Mouse (Mus musculus): ENCODE measurements around the gene Klhdc10. TPM values are rescaled to one million over a fixed set of nuclear protein-coding genes. Genes with fewer than 3 reads are reported as not detected.

Gene Klhdc10
- total RNA-seq, 2 experiments from 2014 or later, result 151 to 161 TPM

- intact Hi-C loops (cut with DNase I), result loop anchor here (2.0 to 5.0 kb wide), 2 partner anchors 57 to 87 kb away; no protein-coding TSS in a partner anchor
Observed at GRCm38 (mm10) chr6:30459811-30460749, 58.4 kb downstream of the Klhdc10 start.

GRCm38 (mm10) chr6:30460750-30461446 is 59.2 kb downstream of the Klhdc10 start:
- DNase-seq (ENCODE audit: extremely low spot score in 1 of 2, low spot score in 2 of 2), result peak; percentile 90
- intact Hi-C loops (cut with DNase I), result loop anchor here (2.0 to 5.0 kb wide), 2 partner anchors 58 to 86 kb away; no protein-coding TSS in a partner anchor

More at GRCm38 (mm10) chr6:30459811-30460749, 58.4 kb downstream of the Klhdc10 start:
- peak; percentile 68 to 89 for DNase-seq (ENCODE audit: extremely low spot score in 1 of 2, low spot score in 2 of 2)

- intact Hi-C loops (cut with DNase I), result loop anchor here (2.0 to 5.0 kb wide), 2 partner anchors 59 to 85 kb away; no protein-coding TSS in a partner anchor
- no peak for DNase-seq (ENCODE audit: extremely low spot score in 1 of 2, low spot score in 2 of 2)
Observed at GRCm38 (mm10) chr6:30461755-30462344, 60.2 kb downstream of the Klhdc10 start.

- intact Hi-C loops (cut with DNase I), result loop anchor here (5.0 kb wide), 1 partner anchor 84 kb away; no protein-coding TSS in a partner anchor
- no peak for DNase-seq (ENCODE audit: extremely low spot score in 1 of 2, low spot score in 2 of 2)
Observed at GRCm38 (mm10) chr6:30462822-30463221, 61.2 kb downstream of the Klhdc10 start.

GRCm38 (mm10) chr6:30465586-30465985 is 63.9 kb downstream of the Klhdc10 start:
- intact Hi-C loops (cut with DNase I), result no loop called here
- DNase-seq (ENCODE audit: extremely low spot score in 1 of 2, low spot score in 2 of 2), result no peak

GRCm38 (mm10) chr6:30468058-30468457 is 66.4 kb downstream of the Klhdc10 start:
- no peak for DNase-seq (ENCODE audit: extremely low spot score in 1 of 2, low spot score in 2 of 2)
- intact Hi-C loops (cut with DNase I), result no loop called here

GRCm38 (mm10) chr6:30468684-30469083 is 67.0 kb downstream of the Klhdc10 start:
- DNase-seq (ENCODE audit: extremely low spot score in 1 of 2, low spot score in 2 of 2), result peak in 1 of 2 experiments; percentile 71
- intact Hi-C loops (cut with DNase I), result no loop called here

GRCm38 (mm10) chr6:30469370-30469769 is 67.7 kb downstream of the Klhdc10 start:
- peak in 1 of 2 experiments; percentile 55 for DNase-seq (ENCODE audit: extremely low spot score in 1 of 2, low spot score in 2 of 2)
- intact Hi-C loops (cut with DNase I), result no loop called here

GRCm38 (mm10) chr6:30471706-30472105 is 70.0 kb downstream of the Klhdc10 start:
- no peak for DNase-seq (ENCODE audit: extremely low spot score in 1 of 2, low spot score in 2 of 2)
- intact Hi-C loops (cut with DNase I), result no loop called here

- DNase-seq (ENCODE audit: extremely low spot score in 1 of 2, low spot score in 2 of 2), result no peak
- intact Hi-C loops (cut with DNase I), result no loop called here
Observed at GRCm38 (mm10) chr6:30476025-30476765, 74.5 kb downstream of the Klhdc10 start.

GRCm38 (mm10) chr6:30477210-30477714 is 75.6 kb downstream of the Klhdc10 start:
- DNase-seq (ENCODE audit: extremely low spot score in 1 of 2, low spot score in 2 of 2), result no peak
- intact Hi-C loops (cut with DNase I), result no loop called here

GRCm38 (mm10) chr6:30477784-30478183 is 76.1 kb downstream of the Klhdc10 start:
- intact Hi-C loops (cut with DNase I), result no loop called here
- no peak for DNase-seq (ENCODE audit: extremely low spot score in 1 of 2, low spot score in 2 of 2)

GRCm38 (mm10) chr6:30479418-30479817 is 77.8 kb downstream of the Klhdc10 start:
- no peak for DNase-seq (ENCODE audit: extremely low spot score in 1 of 2, low spot score in 2 of 2)
- intact Hi-C loops (cut with DNase I), result no loop called here

- DNase-seq (ENCODE audit: extremely low spot score in 1 of 2, low spot score in 2 of 2), result no peak
- intact Hi-C loops (cut with DNase I), result no loop called here
Observed at GRCm38 (mm10) chr6:30482908-30483307, 81.2 kb downstream of the Klhdc10 start.

- DNase-seq (ENCODE audit: extremely low spot score in 1 of 2, low spot score in 2 of 2), result no peak
- intact Hi-C loops (cut with DNase I), result no loop called here
Observed at GRCm38 (mm10) chr6:30486504-30486903, 84.8 kb downstream of the Klhdc10 start.

GRCm38 (mm10) chr6:30499049-30499448 is 97.4 kb downstream of the Klhdc10 start:
- intact Hi-C loops (cut with DNase I), result no loop called here
- no peak for DNase-seq (ENCODE audit: extremely low spot score in 1 of 2, low spot score in 2 of 2)
